Mouse (Mus musculus): Measurements from ENCODE around the gene H2-Q10. TPM values are rescaled to one million over a fixed set of nuclear protein-coding genes. Genes with fewer than 3 reads are reported as not detected.
"Not testable (repeated sequence)": the region's sequence is repeated elsewhere in the genome, so short reads cannot be mapped to it uniquely, and the experiment has no call there.

H2-Q10 gene
- 38.8 and 51.7 TPM in 2 replicates for polyA plus RNA-seq (2015; fragmentation: Nextera tagmentation; extraction: Ambion mirVana)

- Histone ChIP-seq H3K4me3 (replicated peaks) (peak within 1 kb of the TSS; percentile 43), H3K27me3 (replicated peaks) (peaks cover 20% of the 10 kb centered on the region), H3K4me1 (replicated peaks) (peaks cover 11% of the 10 kb centered on the region; the same call in 1 of the 2 replicates), H3K4me2 (replicated peaks) (peak within 1 kb of the TSS; percentile 92), H3K9ac (peak within 1 kb of the TSS; percentile 31), H3K27ac (no peak within 1 kb of the TSS), H3K36me3 (no peaks in the 10 kb centered on the region), H3K9me3 (no peaks in the 10 kb centered on the region)
- ATAC-seq = peak; percentile 84
- 1% methylated on average over 80 of the region's 80 CpGs for WGBS
These were observed at the start of gene H2-Q10 for GRCm38 (mm10) chr17:35469842-35470751. Gene H2-Q10 (plus strand): TSS chr17:35470089.

GRCm38 (mm10) chr17:35420206-35420810, 49.6 kb upstream of the H2-Q10 start:
- H3K4me2 ChIP-seq (replicated peaks); H3K27me3 ChIP-seq (replicated peaks); H3K36me3 ChIP-seq; H3K9ac ChIP-seq; H3K4me3 ChIP-seq (replicated peaks); H3K4me1 ChIP-seq (replicated peaks); H3K9me3 ChIP-seq; ATAC-seq; H3K27ac ChIP-seq: not testable (repeated sequence)
- 16% methylated on average over 11 of the region's 11 CpGs for WGBS

- not testable (repeated sequence) for H3K9me3 ChIP-seq; ATAC-seq; H3K36me3 ChIP-seq; H3K4me1 ChIP-seq (replicated peaks); H3K27ac ChIP-seq; H3K4me3 ChIP-seq (replicated peaks); H3K9ac ChIP-seq; H3K4me2 ChIP-seq (replicated peaks)
- H3K27me3 ChIP-seq (replicated peaks) = peaks cover 15% of the 10 kb centered on the region
- 93% methylated on average over 4 of the region's 4 CpGs for WGBS
These were observed 48.6 kb upstream of the H2-Q10 start for GRCm38 (mm10) chr17:35421331-35421730.

- peaks cover 16% of the 10 kb centered on the region for H3K27me3 ChIP-seq (replicated peaks)
- not testable (repeated sequence) for H3K4me2 ChIP-seq (replicated peaks); H3K9ac ChIP-seq; ATAC-seq; H3K4me1 ChIP-seq (replicated peaks); H3K27ac ChIP-seq; H3K4me3 ChIP-seq (replicated peaks); H3K36me3 ChIP-seq; H3K9me3 ChIP-seq
- WGBS = 90% methylated on average over 5 of the region's 5 CpGs
These were observed 47.5 kb upstream of the H2-Q10 start for GRCm38 (mm10) chr17:35422360-35422759.

GRCm38 (mm10) chr17:35423131-35423810, 46.6 kb upstream of the H2-Q10 start:
- not testable (repeated sequence) for H3K27ac ChIP-seq; H3K9me3 ChIP-seq; H3K4me1 ChIP-seq (replicated peaks); H3K4me3 ChIP-seq (replicated peaks); H3K36me3 ChIP-seq; ATAC-seq; H3K4me2 ChIP-seq (replicated peaks); H3K9ac ChIP-seq
- WGBS = 71% methylated on average over 3 of the region's 3 CpGs
- peaks cover 16% of the 10 kb centered on the region for H3K27me3 ChIP-seq (replicated peaks)

GRCm38 (mm10) chr17:35424106-35424505, 45.8 kb upstream of the H2-Q10 start:
- H3K27me3 ChIP-seq (replicated peaks) = peaks cover 16% of the 10 kb centered on the region
- not testable (repeated sequence) for H3K36me3 ChIP-seq; H3K4me2 ChIP-seq (replicated peaks); H3K27ac ChIP-seq; H3K4me1 ChIP-seq (replicated peaks); H3K9ac ChIP-seq; H3K4me3 ChIP-seq (replicated peaks); ATAC-seq; H3K9me3 ChIP-seq
- 83% methylated on average over 3 of the region's 3 CpGs for WGBS

GRCm38 (mm10) chr17:35424624-35425416, 45.1 kb upstream of the H2-Q10 start, which contains the start of gene H2-Q6:
Gene H2-Q6 (plus strand): TSS chr17:35424850.
- H3K9ac ChIP-seq = 0 out of 2 replicates have a peak within 1 kb of the TSS, but pooled peaks have one; percentile 13
- H3K9me3 ChIP-seq; H3K4me1 ChIP-seq (replicated peaks); H3K36me3 ChIP-seq; H3K27ac ChIP-seq: not testable (repeated sequence)
- H3K4me2 ChIP-seq (replicated peaks) = peak within 1 kb of the TSS; percentile 77
- WGBS = 2% methylated on average over 59 of the region's 66 CpGs
- H3K4me3 ChIP-seq (replicated peaks) = peak within 1 kb of the TSS; percentile 36
- H3K27me3 ChIP-seq (replicated peaks) = peaks cover 16% of the 10 kb centered on the region
- peak; percentile 87 for ATAC-seq

- 19% methylated on average over 28 of the region's 28 CpGs for WGBS
- peak; percentile 43; the same call in 1 of the 2 replicates for ATAC-seq
- not testable (repeated sequence) for H3K9me3 ChIP-seq
These were observed 44.4 kb upstream of the H2-Q10 start for GRCm38 (mm10) chr17:35425474-35425873.

GRCm38 (mm10) chr17:35428883-35429282, 41.0 kb upstream of the H2-Q10 start:
- not testable (repeated sequence) for H3K4me2 ChIP-seq (replicated peaks); H3K4me3 ChIP-seq (replicated peaks); H3K4me1 ChIP-seq (replicated peaks); ATAC-seq; H3K36me3 ChIP-seq; H3K9me3 ChIP-seq; H3K27ac ChIP-seq; H3K9ac ChIP-seq
- WGBS = 83% methylated on average over 6 of the region's 6 CpGs
- peaks cover 16% of the 10 kb centered on the region for H3K27me3 ChIP-seq (replicated peaks)

More at GRCm38 (mm10) chr17:35425474-35425873, 44.4 kb upstream of the H2-Q10 start:
- peak overlapping the region; percentile 77 for H3K4me2 ChIP-seq (replicated peaks)
- peak overlapping the region; percentile 36 for H3K4me3 ChIP-seq (replicated peaks)
- H3K9ac ChIP-seq; H3K27ac ChIP-seq; H3K36me3 ChIP-seq; H3K4me1 ChIP-seq (replicated peaks): not testable (repeated sequence)
- peaks cover 16% of the 10 kb centered on the region for H3K27me3 ChIP-seq (replicated peaks)

GRCm38 (mm10) chr17:35430671-35431070, 39.2 kb upstream of the H2-Q10 start:
- not testable (repeated sequence) for H3K4me3 ChIP-seq (replicated peaks); ATAC-seq; H3K9me3 ChIP-seq; H3K4me2 ChIP-seq (replicated peaks); H3K4me1 ChIP-seq (replicated peaks); H3K9ac ChIP-seq; H3K27me3 ChIP-seq (replicated peaks); H3K36me3 ChIP-seq; H3K27ac ChIP-seq
- WGBS = 88% methylated on average over 6 of the region's 6 CpGs

GRCm38 (mm10) chr17:35432167-35432566, 37.7 kb upstream of the H2-Q10 start:
- 86% methylated on average over 3 of the region's 3 CpGs for WGBS
- not testable (repeated sequence) for H3K27ac ChIP-seq; H3K4me3 ChIP-seq (replicated peaks); H3K9ac ChIP-seq; H3K9me3 ChIP-seq; H3K4me1 ChIP-seq (replicated peaks); H3K4me2 ChIP-seq (replicated peaks); H3K36me3 ChIP-seq; ATAC-seq; H3K27me3 ChIP-seq (replicated peaks)

All from intestine, embryonic 15.5 days (tissue).